9 mouse cellular contexts compared by ENCODE assay signal in genomic region chr16:92544264-92544663, GRCm38 (mm10). TPM values are rescaled to one million over a fixed set of nuclear protein-coding genes. Genes with fewer than 3 reads are reported as not detected.
DNase-seq lines count a peak whose midpoint lies in the region; ATAC-seq lines count a peak whose summit lies in the region.
"Had no signal": no experiment of that assay in that cellular context is flagged by ENCODE, and none has a peak within 500 bp of the region (broad histone marks: within the 10 kb centered on the region; RNA-seq: fewer than 3 reads in every experiment).

No protein-coding gene starts in this region.

- H3K4me1 ChIP-seq in heart, embryonic 11.5 days (ENCODE audit: control insufficient read depth, insufficient read depth, low read length): no peaks in the 10 kb centered on the region
- H3K4me1 ChIP-seq in embryonic facial prominence, embryonic 10.5 days: no peaks in the 10 kb centered on the region
- H3K4me1 ChIP-seq in forebrain, embryonic 13.5 days: no peaks in the 10 kb centered on the region
- H3K4me1 ChIP-seq: limb, embryonic 12.5 days had no signal

- H3K4me3 ChIP-seq in heart, embryonic 11.5 days (ENCODE audit: low read depth, low read length): no peak overlapping the region
- H3K4me3 ChIP-seq in embryonic facial prominence, embryonic 10.5 days: no peak overlapping the region
- H3K4me3 ChIP-seq in forebrain, embryonic 13.5 days: no peak overlapping the region
- H3K4me3 ChIP-seq: limb, embryonic 12.5 days had no signal

- H3K9ac ChIP-seq in heart, embryonic 11.5 days (ENCODE audit: low read depth, low read length): no peak overlapping the region
- no peak overlapping the region for H3K9ac ChIP-seq in forebrain, embryonic 13.5 days
- H3K9ac ChIP-seq: limb, embryonic 12.5 days had no signal

- no peak overlapping the region for H3K27ac ChIP-seq in heart, embryonic 11.5 days (ENCODE audit: low read depth, low read length)
- no peak overlapping the region for H3K27ac ChIP-seq in embryonic facial prominence, embryonic 10.5 days (replicated peaks)
- no peak overlapping the region for H3K27ac ChIP-seq in forebrain, embryonic 13.5 days
- H3K27ac ChIP-seq: limb, embryonic 12.5 days had no signal

- WGBS in heart, embryonic 11.5 days (ENCODE audit: insufficient replicate concordance): 45% methylated on average over 1 of the region's 1 CpGs
- WGBS in embryonic facial prominence, embryonic 10.5 days: 48% methylated on average over 1 of the region's 1 CpGs
- WGBS in forebrain, embryonic 13.5 days: 74% methylated on average over 1 of the region's 1 CpGs

- ATAC-seq in heart, embryonic 11.5 days (replicated peaks; ENCODE audit: insufficient number of reproducible peaks, low FRiP score, low TSS enrichment): no peak
- ATAC-seq in forebrain, embryonic 13.5 days: no peak

- intact Hi-C loops in heart, postnatal 10 days (cut with DNase I): no loop called here

- DNase-seq in heart, postnatal 10 days: peak; percentile 16 to 20
- DNase-seq in urinary bladder, postnatal 36 days (ENCODE audit: low spot score in 2 of 2): peak; percentile 15 to 38
- DNase-seq in urinary bladder, postnatal 10 days (ENCODE audit: low spot score): no peak
- peak; percentile 26 for DNase-seq in embryonic facial prominence, embryonic 10.5 days (ENCODE audit: low spot score)
- peak; percentile 75 for DNase-seq in lung, postnatal 36 days
- DNase-seq in right cerebral cortex, postnatal 25 days: no peak

- no peaks in the 10 kb centered on the region for H3K36me3 ChIP-seq in heart, embryonic 11.5 days (ENCODE audit: control insufficient read depth, insufficient read depth, low read length)
- H3K36me3 ChIP-seq in embryonic facial prominence, embryonic 10.5 days (replicated peaks): no peaks in the 10 kb centered on the region
- no peaks in the 10 kb centered on the region for H3K36me3 ChIP-seq in forebrain, embryonic 13.5 days (ENCODE audit: poor library complexity, severe bottlenecking)
- H3K36me3 ChIP-seq: limb, embryonic 12.5 days had no signal

- no peak overlapping the region for H3K4me2 ChIP-seq in heart, embryonic 11.5 days
- no peak overlapping the region for H3K4me2 ChIP-seq in forebrain, embryonic 13.5 days
- H3K4me2 ChIP-seq: limb, embryonic 12.5 days had no signal

- H3K27me3 ChIP-seq in heart, embryonic 11.5 days (ENCODE audit: control insufficient read depth, insufficient read depth, low read length): peaks cover 3% of the 10 kb centered on the region; the same call in 1 of the 2 replicates
- H3K27me3 ChIP-seq in embryonic facial prominence, embryonic 10.5 days (replicated peaks; ENCODE audit: low read depth, poor library complexity, severe bottlenecking): no peaks in the 10 kb centered on the region
- H3K27me3 ChIP-seq in forebrain, embryonic 13.5 days: no peaks in the 10 kb centered on the region
- H3K27me3 ChIP-seq: limb, embryonic 12.5 days had no signal

- H3K9me3 ChIP-seq in heart, embryonic 11.5 days (replicated peaks; ENCODE audit: control insufficient read depth, low read length): no peaks in the 10 kb centered on the region
- no peaks in the 10 kb centered on the region for H3K9me3 ChIP-seq in embryonic facial prominence, embryonic 10.5 days
- no peaks in the 10 kb centered on the region for H3K9me3 ChIP-seq in forebrain, embryonic 13.5 days (replicated peaks)
- H3K9me3 ChIP-seq: limb, embryonic 12.5 days had no signal

RNA-seq across cellular contexts. Expression of gene Clic6, which starts 58.7 kb away (rescaled TPM):
- under 1 TPM; 0.12 to 0.29 TPM for total RNA-seq in heart, postnatal 10 days (2021)
- polyA plus RNA-seq in heart, embryonic 11.5 days (2014; fragmentation: Nextera tagmentation; extraction: Ambion mirVana): 0.54 and 0.59 TPM in 2 replicates
- polyA plus RNA-seq in embryonic facial prominence, embryonic 10.5 days (2016; fragmentation: Nextera tagmentation; extraction: Ambion mirVana): 5.0 and 5.6 TPM in 2 replicates
- polyA plus RNA-seq in forebrain, embryonic 13.5 days (2015; fragmentation: Nextera tagmentation; extraction: Ambion mirVana): 3.6 and 5.6 TPM in 2 replicates

Comparison
In these comparisons a context has a peak if more than half of its experiments do, and no peak if none do; other contexts are left out.
1. DNase-seq: peak in heart, postnatal 10 days (2 of 2), urinary bladder, postnatal 36 days (2 of 2), embryonic facial prominence, embryonic 10.5 days (single experiment) and lung, postnatal 36 days (single experiment); none in urinary bladder, postnatal 10 days (single experiment) and right cerebral cortex, postnatal 25 days (single experiment).